Mouse (Mus musculus) layer of hippocampus, postnatal 36 days (tissue): ENCODE measurements around the gene Dcakd. TPM values are rescaled to one million over a fixed set of nuclear protein-coding genes. Genes with fewer than 3 reads are reported as not detected.
A peak's percentile ranks its signal among the peaks of the same experiment; 100 is the strongest.
"Not testable (repeated sequence)": the region's sequence is repeated elsewhere in the genome, so short reads cannot be mapped to it uniquely, and the experiment has no call there.

Experiments used
- DNase-seq, 2 experiments: peaks; one replicate each; pipeline ENCODE4 v3.0.0; 2022
- total RNA-seq, 2 experiments: library from RNA; stranded (reverse); gene quantifications; 2 replicates each; pipeline ENCODE4 v1.2.3; 2021

Gene Dcakd
- total RNA-seq, 2 experiments from 2014 or later: 88.9 to 96.1 TPM

- not testable (repeated sequence) for DNase-seq
These were observed 52.2 kb downstream of the Dcakd start for GRCm38 (mm10) chr11:102975966-102976365.

- no peak for DNase-seq
These were observed 55.8 kb downstream of the Dcakd start for GRCm38 (mm10) chr11:102972326-102972725.

- DNase-seq: no peak
These were observed 56.5 kb downstream of the Dcakd start for GRCm38 (mm10) chr11:102971604-102972003.

- no peak for DNase-seq
These were observed 63.5 kb downstream of the Dcakd start for GRCm38 (mm10) chr11:102964547-102965091.

GRCm38 (mm10) chr11:102963855-102964546, 64.1 kb downstream of the Dcakd start:
- DNase-seq: no peak

GRCm38 (mm10) chr11:102963246-102963854, 64.8 kb downstream of the Dcakd start:
- no peak for DNase-seq

GRCm38 (mm10) chr11:102962861-102963245, 65.3 kb downstream of the Dcakd start:
- no peak for DNase-seq

GRCm38 (mm10) chr11:102961082-102961481, 67.1 kb downstream of the Dcakd start:
- DNase-seq: no peak

- DNase-seq: no peak
These were observed 69.3 kb downstream of the Dcakd start for GRCm38 (mm10) chr11:102958870-102959269.

- no peak for DNase-seq
These were observed 69.7 kb downstream of the Dcakd start for GRCm38 (mm10) chr11:102958431-102958830.

- DNase-seq: no peak
These were observed 70.4 kb downstream of the Dcakd start for GRCm38 (mm10) chr11:102957692-102958091.

GRCm38 (mm10) chr11:102956962-102957614, 71.0 kb downstream of the Dcakd start:
- no peak for DNase-seq

- DNase-seq: no peak
These were observed 75.2 kb downstream of the Dcakd start for GRCm38 (mm10) chr11:102952922-102953321.

GRCm38 (mm10) chr11:102948043-102948961, 79.8 kb downstream of the Dcakd start:
- peak; percentile 44 to 60 for DNase-seq

GRCm38 (mm10) chr11:102946992-102947343, 81.2 kb downstream of the Dcakd start:
- DNase-seq: no peak

- DNase-seq: peak; percentile 63 to 76
These were observed 81.7 kb downstream of the Dcakd start, which contains the start of gene C1ql1 for GRCm38 (mm10) chr11:102946265-102946991. C1ql1 (minus strand) TSS chr11:102946688.

GRCm38 (mm10) chr11:102945306-102946264, 82.5 kb downstream of the Dcakd start:
- no peak for DNase-seq
